Mouse (Mus musculus) gastrocnemius, postnatal 36 days (tissue): ENCODE results near the gene Cbarp. TPM values are rescaled to one million over a fixed set of nuclear protein-coding genes. Genes with fewer than 3 reads are reported as not detected.

ENCODE experiments used
- DNase-seq, 2 experiments: peaks; one replicate each; pipeline ENCODE4 v3.0.0; 2022
- intact Hi-C: fragments of 180-260 bp; cut with DNase I; formaldehyde crosslinking; loops from one replicate; pipeline ENCODE4 v1.15.1; 2025
- total RNA-seq, 2 experiments: library from RNA; stranded (reverse); gene quantifications; 2 replicates each; pipeline ENCODE4 v1.2.3; 2021

Cbarp gene
- total RNA-seq, 2 experiments from 2014 or later: 1.4 to 2.1 TPM

GRCm38 (mm10) chr10:80158307-80158986 lies 17.8 kb upstream of the Cbarp start:
- DNase-seq: peak; percentile 61 to 62
- intact Hi-C loops: no loop called here

GRCm38 (mm10) chr10:80157141-80157929 lies 16.7 kb upstream of the Cbarp start:
- DNase-seq: no peak

GRCm38 (mm10) chr10:80156752-80157053 lies 16.1 kb upstream of the Cbarp start:
- intact Hi-C loops: no loop called here
- no peak for DNase-seq

More at GRCm38 (mm10) chr10:80157141-80157929, 16.7 kb upstream of the Cbarp start:
- intact Hi-C loops: no loop called here

GRCm38 (mm10) chr10:80156002-80156751 lies 15.5 kb upstream of the Cbarp start:
- no peak for DNase-seq
- intact Hi-C loops: no loop called here

- intact Hi-C loops: no loop called here
- no peak for DNase-seq
Measured at GRCm38 (mm10) chr10:80155277-80155676, 14.6 kb upstream of the Cbarp start.

GRCm38 (mm10) chr10:80154384-80154783 lies 13.7 kb upstream of the Cbarp start:
- intact Hi-C loops: no loop called here
- no peak for DNase-seq

GRCm38 (mm10) chr10:80153713-80154112 lies 13.1 kb upstream of the Cbarp start:
- DNase-seq: no peak

GRCm38 (mm10) chr10:80152873-80153260 lies 12.2 kb upstream of the Cbarp start:
- DNase-seq: no peak
- intact Hi-C loops: no loop called here

More at GRCm38 (mm10) chr10:80153713-80154112, 13.1 kb upstream of the Cbarp start:
- intact Hi-C loops: no loop called here

- DNase-seq: no peak
- intact Hi-C loops: no loop called here
Measured at GRCm38 (mm10) chr10:80152071-80152872, 11.6 kb upstream of the Cbarp start.

- no peak for DNase-seq
- intact Hi-C loops: no loop called here
Measured at GRCm38 (mm10) chr10:80151211-80152034, 10.8 kb upstream of the Cbarp start.

- intact Hi-C loops: no loop called here
- no peak for DNase-seq
Measured at GRCm38 (mm10) chr10:80150226-80151210, 9.9 kb upstream of the Cbarp start.

GRCm38 (mm10) chr10:80149291-80150225 lies 8.9 kb upstream of the Cbarp start:
- peak; percentile 90 to 96 for DNase-seq
- intact Hi-C loops: no loop called here

GRCm38 (mm10) chr10:80148610-80149290 lies 8.1 kb upstream of the Cbarp start:
- intact Hi-C loops: no loop called here
- peak; percentile 92 to 93 for DNase-seq

GRCm38 (mm10) chr10:80147719-80148601 lies 7.3 kb upstream of the Cbarp start, which contains the start of gene Midn:
Gene Midn, plus strand, starts transcription at chr10:80148272.
- DNase-seq: peak; percentile 82 to 86
- intact Hi-C loops: no loop called here

- peak in 1 of 2 experiments; percentile 35 for DNase-seq
Measured at GRCm38 (mm10) chr10:80147146-80147718, 6.6 kb upstream of the Cbarp start.

More at GRCm38 (mm10) chr10:80147146-80147718, 6.6 kb upstream of the Cbarp start:
- intact Hi-C loops: no loop called here
